Mouse (Mus musculus) macrophage (primary cell): Measurements from ENCODE around the gene Utp11. TPM values are rescaled to one million over a fixed set of nuclear protein-coding genes. Genes with fewer than 3 reads are reported as not detected.

ENCODE experiments used
- H3K27ac ChIP-seq: fragments of 350-480 bp; formaldehyde crosslinking; 2 replicates; pipeline ENCODE4 v1.9.0; 2021
- H3K36me3 ChIP-seq: fragments of 350-480 bp; formaldehyde crosslinking; 2 replicates; pipeline ENCODE4 v1.9.0; 2021; ENCODE audit errors: inconsistent target
- H3K4me3 ChIP-seq: fragments of 350-480 bp; formaldehyde crosslinking; 2 replicates; pipeline ENCODE4 v1.9.0; 2021; ENCODE audit errors: inconsistent target
- H3K79me2 ChIP-seq: fragments of 350-480 bp; formaldehyde crosslinking; 2 replicates; pipeline ENCODE4 v1.9.0; 2021; ENCODE audit errors: inconsistent target
- WGBS: methylation state at CpG from one replicate; pipeline ENCODE4 v1.1.7; 2026; ENCODE audit warnings: inconsistent platforms; ENCODE audit not compliant: missing documents; 5-methylcytosine and 5-hydroxymethylcytosine counted together
- polyA plus RNA-seq: library from polyadenylated mRNA; stranded (reverse); fragments of 250-400 nt; gene quantifications from 3 replicates; pipeline ENCODE4 v1.2.4, GENCODE M21; 2018; ENCODE audit warnings: inconsistent platforms

Gene Utp11
- polyA plus RNA-seq, 1 experiment from 2014 or later: 58.7 TPM

DNA sequence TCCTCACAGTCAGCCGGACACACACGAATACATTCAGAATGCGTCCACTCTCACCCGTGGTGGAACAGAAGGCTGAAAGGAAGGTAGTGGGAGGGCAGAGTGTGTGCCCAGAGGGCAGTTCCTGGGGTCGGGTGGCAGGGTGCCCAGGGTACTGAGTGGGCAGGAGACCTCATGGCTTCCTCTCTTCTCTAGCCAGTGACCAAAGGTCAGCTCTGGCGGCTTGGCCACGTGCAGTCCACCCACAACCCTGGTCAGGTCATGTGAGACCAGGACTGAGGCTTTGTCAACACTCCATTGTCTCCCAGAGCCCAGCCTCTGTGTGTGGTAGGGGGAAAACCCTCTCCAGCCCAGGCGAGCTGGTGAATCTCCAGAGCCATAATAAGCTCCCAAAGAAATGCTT, 23.2 kb downstream of the Utp11 start:
- H3K4me3 ChIP-seq: no peak overlapping the region
- H3K27ac ChIP-seq: no peak overlapping the region
- WGBS: 60% methylated on average over 8 of the region's 8 CpGs
- no peaks in the 10 kb centered on the region for H3K79me2 ChIP-seq
- no peaks in the 10 kb centered on the region for H3K36me3 ChIP-seq

DNA sequence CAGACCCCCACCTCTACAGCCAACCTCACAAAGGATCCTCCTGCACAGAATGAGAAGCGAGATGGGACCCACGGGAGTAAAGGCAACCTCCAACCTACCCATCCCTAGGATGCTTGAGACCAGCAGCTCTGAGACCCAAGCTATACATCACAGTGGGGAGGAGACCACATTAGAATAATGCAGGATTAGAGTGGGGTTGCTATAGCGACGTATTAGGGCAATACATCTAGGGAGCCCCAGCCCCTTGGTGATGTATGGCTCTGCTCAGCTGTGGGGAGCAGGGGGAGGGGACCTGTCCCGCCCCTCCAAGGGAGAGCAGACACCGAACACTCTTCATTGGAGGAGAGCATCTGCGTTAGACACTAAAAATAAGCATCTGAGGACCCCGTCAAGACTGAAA, 25.3 kb downstream of the Utp11 start:
- Histone ChIP-seq H3K27ac (no peak overlapping the region), H3K36me3 (no peaks in the 10 kb centered on the region), H3K4me3 (no peak overlapping the region), H3K79me2 (no peaks in the 10 kb centered on the region)
- 33% methylated on average over 8 of the region's 8 CpGs for WGBS

DNA sequence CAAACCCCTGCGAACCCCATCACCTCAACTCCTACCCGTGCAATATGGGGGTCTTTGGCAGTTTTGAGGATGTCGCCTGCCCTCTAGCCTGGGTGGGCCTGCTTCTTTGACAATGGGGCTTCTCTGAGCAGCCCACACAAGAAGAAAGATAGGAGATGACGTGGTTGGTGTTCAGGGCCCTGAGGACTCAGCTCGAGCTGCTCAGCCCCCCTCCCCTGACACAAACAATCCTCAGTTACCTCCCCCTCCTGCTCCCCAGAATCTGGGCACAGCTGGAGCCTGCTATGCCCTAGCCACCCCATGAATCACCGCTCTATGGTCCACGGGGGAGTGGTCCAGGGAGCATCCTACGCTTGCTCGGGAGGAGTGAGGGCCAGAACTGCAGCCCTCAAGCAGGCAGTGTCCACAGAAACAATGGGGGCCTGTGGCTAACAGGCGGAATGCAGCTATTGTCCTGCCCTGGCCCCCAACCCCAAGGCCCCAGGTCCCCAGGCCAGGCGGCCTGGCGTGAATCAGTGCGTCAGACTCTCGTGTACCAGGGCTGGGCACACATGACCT, 25.8 kb downstream of the Utp11 start:
- Histone ChIP-seq H3K36me3 (no peaks in the 10 kb centered on the region), H3K27ac (no peak overlapping the region), H3K4me3 (no peak overlapping the region), H3K79me2 (no peaks in the 10 kb centered on the region)
- 45% methylated on average over 14 of the region's 14 CpGs for WGBS

DNA sequence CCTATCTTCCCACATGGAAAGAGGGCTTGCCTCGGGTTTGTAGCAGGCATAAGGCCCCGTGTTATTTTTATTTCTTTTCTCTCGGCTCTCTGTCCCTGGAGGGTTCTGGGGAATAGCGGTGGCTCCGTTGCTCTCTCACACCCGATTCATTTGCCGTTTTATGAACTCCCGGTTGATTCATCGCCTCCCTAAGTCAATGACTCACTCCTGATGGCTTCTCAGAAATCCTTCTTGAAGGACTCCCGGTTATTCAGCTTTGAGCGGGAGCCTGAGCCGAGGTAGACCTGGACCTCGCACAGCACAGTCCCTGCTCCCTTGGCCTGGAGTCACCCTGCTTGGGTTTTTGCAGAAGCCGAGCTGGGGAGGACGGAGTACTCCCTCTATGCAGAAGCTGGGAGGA, 28.8 kb downstream of the Utp11 start:
- Histone ChIP-seq H3K79me2 (no peaks in the 10 kb centered on the region), H3K4me3 (no peak overlapping the region), H3K36me3 (no peaks in the 10 kb centered on the region), H3K27ac (no peak overlapping the region)
- 82% methylated on average over 15 of the region's 15 CpGs for WGBS

DNA sequence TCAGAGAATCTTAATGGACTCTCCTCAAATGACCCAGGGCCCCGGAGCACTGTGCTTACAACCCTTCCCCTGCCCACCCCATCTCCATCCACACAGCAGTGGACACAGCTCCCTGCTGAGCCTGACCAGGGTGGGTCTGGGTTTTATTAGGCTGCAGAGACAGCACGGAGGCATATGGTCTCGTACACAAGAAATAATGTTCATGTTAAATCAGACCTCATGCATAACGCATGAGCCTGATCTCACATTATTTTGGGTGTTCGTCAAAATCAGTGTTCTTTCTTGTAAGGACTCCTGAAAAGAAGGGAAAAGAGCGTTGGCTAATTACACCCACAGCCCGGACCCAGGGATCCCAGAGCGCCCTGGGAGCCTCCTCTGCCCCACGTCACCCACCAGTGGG, 29.2 kb downstream of the Utp11 start:
- no peaks in the 10 kb centered on the region for H3K79me2 ChIP-seq
- 77% methylated on average over 8 of the region's 9 CpGs for WGBS
- no peaks in the 10 kb centered on the region for H3K36me3 ChIP-seq
- no peak overlapping the region for H3K27ac ChIP-seq
- no peak overlapping the region for H3K4me3 ChIP-seq

DNA sequence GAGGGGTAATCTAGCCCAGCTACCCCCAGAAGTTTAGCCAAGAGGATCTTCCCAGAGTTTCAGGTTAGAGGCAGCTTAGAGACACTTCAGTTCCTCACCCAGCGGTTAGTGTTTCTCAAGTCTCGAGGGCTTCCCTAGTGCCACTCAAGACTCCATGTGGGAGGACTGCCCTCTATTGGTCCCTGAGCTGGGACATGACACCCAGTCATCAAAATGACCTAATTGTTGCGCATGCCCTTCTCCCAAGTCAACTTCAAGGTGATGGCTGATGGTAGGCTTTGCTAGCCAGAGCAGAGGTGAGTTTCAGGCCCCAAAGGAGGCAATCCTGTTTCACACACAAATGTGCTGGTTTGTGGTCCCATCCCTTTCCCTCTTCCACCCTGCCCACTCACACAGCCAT, 30.4 kb downstream of the Utp11 start:
- Histone ChIP-seq H3K27ac (no peak overlapping the region), H3K4me3 (no peak overlapping the region), H3K36me3 (no peaks in the 10 kb centered on the region), H3K79me2 (no peaks in the 10 kb centered on the region)
- WGBS: 26% methylated on average over 3 of the region's 3 CpGs

DNA sequence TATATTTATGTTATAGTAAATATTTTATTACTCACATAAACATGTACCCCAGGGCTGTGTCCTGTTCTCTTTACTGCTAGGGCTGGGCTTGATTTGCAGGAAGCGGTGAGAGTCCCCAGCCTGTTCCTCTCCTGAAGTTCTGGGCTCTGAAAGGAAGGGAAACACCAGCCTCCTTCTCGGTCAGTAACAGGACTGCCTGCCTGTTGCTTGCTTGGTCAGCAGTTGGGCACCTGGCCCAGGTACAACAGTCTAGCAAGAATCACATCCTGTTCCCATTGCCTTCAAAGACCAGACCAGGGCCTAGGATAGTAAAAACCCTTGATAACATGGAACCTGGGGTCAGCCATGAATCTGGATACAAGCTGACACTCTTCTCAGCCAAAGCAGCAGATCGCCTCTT, 32.8 kb downstream of the Utp11 start:
- Histone ChIP-seq H3K36me3 (no peaks in the 10 kb centered on the region), H3K4me3 (no peak overlapping the region), H3K79me2 (no peaks in the 10 kb centered on the region), H3K27ac (no peak overlapping the region)
- WGBS: 64% methylated on average over 3 of the region's 3 CpGs

DNA sequence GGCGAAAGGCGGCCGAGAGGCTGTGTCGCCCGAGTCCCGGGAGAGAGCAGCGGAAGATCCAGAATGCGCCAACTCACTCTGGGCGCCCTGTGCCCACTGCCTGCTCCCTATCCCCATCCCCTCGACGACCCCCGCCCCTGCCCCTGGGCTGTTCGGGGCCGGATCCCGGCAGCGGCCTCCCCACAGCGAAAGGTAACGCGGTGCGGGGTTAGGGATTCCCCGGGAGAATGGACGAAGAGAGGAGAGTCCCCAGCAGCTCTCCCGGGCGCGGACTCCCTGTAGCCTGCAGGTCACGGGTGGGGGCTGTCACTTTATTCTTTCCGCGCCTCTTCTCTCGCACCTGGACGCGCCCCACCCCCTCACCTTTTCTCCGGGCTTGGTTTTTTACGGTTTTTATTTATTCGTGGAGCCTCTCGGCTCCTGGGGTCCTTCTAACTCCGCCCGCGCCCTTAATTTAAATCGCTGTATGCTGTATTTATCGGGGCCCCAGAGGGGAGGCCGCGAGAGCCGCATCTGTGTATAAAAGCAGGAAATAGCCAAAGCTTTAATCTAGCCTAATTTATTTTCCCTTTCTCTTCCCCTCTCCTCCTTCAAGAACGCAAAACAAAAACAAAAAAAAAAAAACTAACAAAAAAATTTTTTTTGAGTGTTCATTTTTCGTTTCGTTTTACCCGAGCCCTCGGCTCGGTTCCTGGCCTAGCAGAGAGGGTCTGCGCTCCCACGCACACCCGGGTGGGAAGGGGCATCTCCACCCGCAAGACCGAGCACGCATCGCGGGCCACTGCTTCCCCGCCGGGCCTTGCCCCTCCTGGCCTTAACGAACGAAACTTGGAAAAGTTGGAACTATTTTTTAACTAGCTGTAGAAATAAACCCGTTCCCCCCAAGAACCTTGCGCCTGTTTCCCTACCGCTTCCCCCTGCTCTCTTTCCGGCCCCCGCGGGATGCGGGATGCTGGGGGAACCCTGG, 33.9 kb downstream of the Utp11 start:
- H3K4me3 ChIP-seq: no peak overlapping the region; the same call in 1 of the 2 replicates
- no peak overlapping the region for H3K27ac ChIP-seq
- WGBS: 6% methylated on average over 67 of the region's 68 CpGs
- H3K79me2 ChIP-seq: no peaks in the 10 kb centered on the region
- H3K36me3 ChIP-seq: no peaks in the 10 kb centered on the region

DNA sequence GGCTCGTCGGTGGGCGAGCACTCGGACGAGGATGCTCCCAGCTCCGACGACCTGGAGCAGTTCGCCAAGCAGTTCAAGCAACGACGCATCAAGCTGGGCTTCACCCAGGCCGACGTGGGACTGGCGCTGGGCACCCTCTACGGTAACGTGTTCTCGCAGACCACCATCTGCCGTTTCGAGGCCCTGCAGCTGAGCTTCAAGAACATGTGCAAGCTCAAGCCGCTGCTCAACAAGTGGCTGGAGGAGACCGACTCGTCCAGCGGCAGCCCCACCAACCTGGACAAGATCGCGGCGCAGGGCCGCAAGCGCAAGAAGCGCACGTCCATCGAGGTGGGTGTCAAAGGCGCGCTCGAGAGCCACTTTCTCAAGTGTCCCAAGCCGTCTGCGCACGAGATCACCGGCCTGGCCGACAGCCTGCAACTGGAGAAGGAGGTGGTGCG, 35.0 kb downstream of the Utp11 start:
- no peak overlapping the region for H3K27ac ChIP-seq
- 4% methylated on average over 38 of the region's 39 CpGs for WGBS
- H3K4me3 ChIP-seq: no peak overlapping the region
- no peaks in the 10 kb centered on the region for H3K79me2 ChIP-seq
- no peaks in the 10 kb centered on the region for H3K36me3 ChIP-seq

DNA sequence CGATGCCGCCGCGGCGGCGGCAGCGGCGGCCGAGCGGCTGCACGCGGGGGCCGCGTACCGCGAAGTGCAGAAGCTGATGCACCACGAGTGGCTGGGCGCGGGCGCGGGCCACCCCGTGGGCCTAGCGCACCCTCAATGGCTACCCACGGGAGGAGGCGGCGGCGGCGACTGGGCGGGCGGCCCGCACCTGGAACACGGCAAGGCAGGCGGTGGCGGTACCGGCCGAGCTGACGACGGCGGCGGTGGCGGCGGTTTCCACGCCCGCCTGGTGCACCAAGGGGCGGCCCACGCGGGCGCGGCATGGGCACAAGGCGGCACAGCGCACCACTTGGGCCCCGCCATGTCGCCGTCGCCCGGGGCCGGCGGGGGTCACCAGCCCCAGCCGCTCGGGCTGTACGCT, 35.6 kb downstream of the Utp11 start:
- H3K4me3 ChIP-seq: no peak overlapping the region
- no peak overlapping the region for H3K27ac ChIP-seq
- 4% methylated on average over 39 of the region's 61 CpGs for WGBS
- no peaks in the 10 kb centered on the region for H3K36me3 ChIP-seq
- no peaks in the 10 kb centered on the region for H3K79me2 ChIP-seq

DNA sequence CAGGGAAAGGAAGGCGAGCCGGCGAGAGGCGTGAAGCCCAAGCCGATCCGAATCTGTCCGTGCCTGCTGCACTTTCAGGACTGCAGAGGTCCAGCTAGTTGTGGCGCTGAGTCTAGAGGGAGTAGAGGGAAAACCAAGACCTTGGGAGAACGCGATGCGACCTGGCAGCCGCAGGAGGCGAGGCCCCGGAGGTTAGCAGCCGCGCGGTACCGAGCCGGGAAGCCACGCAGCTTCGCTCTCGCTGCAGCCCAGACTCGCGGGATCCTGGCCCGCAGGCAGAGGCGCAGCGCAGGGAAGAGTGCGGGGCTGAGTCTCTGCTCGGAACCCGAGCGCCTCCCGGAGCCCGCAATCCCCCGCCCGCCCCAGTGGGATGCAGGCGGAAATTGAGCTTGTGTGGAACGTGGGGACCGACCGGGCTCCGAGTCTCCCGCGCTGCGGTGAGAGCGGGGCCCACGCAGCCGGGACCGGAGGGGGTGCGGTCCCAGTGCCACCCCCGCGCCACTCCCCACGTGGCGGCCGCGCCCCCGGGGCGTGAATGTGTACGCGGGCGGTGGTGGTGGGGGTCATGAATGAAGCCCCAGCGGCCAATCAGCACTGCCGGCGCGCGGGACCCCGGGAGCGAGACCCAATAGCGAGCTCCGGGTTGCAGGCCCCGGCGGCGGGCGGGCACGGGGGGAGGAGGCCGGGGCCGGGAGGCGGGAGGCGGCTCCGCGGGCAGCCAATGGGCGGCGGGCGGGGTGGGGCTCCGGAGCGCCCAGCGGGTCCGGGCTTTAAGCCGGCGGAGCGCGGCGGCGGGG, 36.3 kb downstream of the Utp11 start:
- no peaks in the 10 kb centered on the region for H3K36me3 ChIP-seq
- no peaks in the 10 kb centered on the region for H3K79me2 ChIP-seq
- no peak overlapping the region; the same call in 1 of the 2 replicates for H3K4me3 ChIP-seq
- H3K27ac ChIP-seq: no peak overlapping the region
- WGBS: under 1% methylated on average over 77 of the region's 92 CpGs

DNA sequence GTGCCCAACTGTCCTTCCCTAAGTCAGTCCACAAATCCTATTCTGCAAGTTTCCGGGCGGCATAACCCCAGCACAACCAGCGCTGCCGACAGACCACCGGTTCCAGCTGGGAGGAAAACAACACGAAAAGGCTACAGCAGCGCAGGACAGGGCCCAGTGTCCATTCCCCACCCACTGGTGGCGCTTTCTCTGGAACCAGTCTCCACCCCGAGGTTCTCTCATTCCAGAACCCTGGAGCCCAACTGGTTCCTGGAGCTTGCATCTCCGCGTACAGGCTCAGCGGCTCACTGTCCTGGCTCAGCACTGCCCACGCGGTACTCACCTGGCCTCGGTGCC, 36.9 kb downstream of the Utp11 start, which contains the start of gene Pou3f1:
TSS of gene Pou3f1 (plus strand) at position 290 of the 336 bp plus-strand sequence.
- Histone ChIP-seq H3K4me3 (no peak within 1 kb of the TSS; the same call in 1 of the 2 replicates), H3K36me3 (no peaks in the 10 kb centered on the region), H3K27ac (no peak within 1 kb of the TSS), H3K79me2 (no peaks in the 10 kb centered on the region)
- WGBS: 20% methylated on average over 15 of the region's 15 CpGs

DNA sequence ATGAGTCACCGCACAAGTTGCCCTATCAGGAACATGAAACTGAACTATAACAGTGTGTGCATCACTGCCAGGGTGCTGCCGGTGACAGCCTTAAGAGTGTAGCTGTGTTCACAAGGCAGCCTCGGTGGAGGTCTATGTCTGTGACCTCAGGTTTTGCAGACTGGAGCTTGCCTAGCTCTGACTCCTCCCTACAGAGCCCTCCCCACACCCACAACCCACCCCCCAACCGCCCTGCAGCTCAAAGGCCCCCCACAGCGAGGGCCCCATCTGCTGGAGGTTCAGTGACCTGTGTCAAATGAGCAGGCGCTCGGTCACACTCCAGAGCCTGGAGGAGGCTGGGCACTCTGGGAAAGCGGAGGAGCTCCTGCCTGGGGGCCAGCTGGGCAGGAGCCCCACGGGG, 40.5 kb downstream of the Utp11 start:
- no peaks in the 10 kb centered on the region for H3K79me2 ChIP-seq
- WGBS: 33% methylated on average over 8 of the region's 9 CpGs
- peak overlapping the region; percentile 43 for H3K27ac ChIP-seq
- H3K4me3 ChIP-seq: no peak overlapping the region
- H3K36me3 ChIP-seq: no peaks in the 10 kb centered on the region

DNA sequence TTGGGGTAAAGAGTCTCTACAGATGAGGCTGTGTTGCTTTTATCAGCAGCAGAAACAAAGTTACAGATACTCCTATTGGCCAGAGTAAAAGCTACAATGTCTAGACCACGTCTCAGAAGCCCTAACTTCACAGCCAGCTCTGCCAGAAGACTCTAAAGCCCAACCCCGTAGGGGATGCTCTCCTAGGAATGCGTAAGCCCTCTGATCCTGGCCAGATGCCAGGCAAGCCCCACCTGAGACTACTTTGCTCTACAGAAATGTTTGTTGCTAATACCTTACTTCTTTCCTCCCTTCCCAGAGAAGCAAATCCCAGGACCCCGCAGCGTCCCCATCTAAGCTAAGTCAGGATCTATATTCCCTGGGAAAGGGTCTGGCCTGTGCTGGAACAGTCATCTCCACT, 45.5 kb downstream of the Utp11 start:
- Histone ChIP-seq H3K36me3 (no peaks in the 10 kb centered on the region), H3K27ac (no peak overlapping the region), H3K4me3 (no peak overlapping the region), H3K79me2 (no peaks in the 10 kb centered on the region)
- 88% methylated on average over 5 of the region's 5 CpGs for WGBS

DNA sequence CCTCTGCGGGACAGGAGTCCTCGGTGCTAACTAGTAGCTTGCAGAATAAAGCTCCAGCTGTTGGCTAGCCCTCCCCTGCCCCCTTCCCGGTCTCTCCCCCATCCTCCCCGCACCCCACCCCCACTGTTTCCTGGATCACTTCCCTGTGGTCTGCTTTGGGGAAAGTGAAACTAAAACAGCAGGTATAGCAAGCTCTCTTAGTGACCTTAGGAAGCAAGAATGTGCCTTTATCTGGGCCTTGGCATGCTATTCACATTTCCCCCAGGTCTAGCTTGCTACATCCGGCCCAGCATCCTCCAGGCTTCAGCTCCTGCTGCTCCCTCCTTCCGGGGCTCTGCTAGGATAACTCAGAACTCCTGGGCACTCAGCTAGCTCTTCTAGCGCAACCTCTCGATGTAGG, 46.8 kb downstream of the Utp11 start:
- 0 out of 2 replicates have a peak overlapping the region, but pooled peaks have one; percentile 21 for H3K27ac ChIP-seq
- 20% methylated on average over 6 of the region's 8 CpGs for WGBS
- no peaks in the 10 kb centered on the region for H3K79me2 ChIP-seq
- H3K36me3 ChIP-seq: no peaks in the 10 kb centered on the region
- H3K4me3 ChIP-seq: no peak overlapping the region; the same call in 1 of the 2 replicates
